Mouse (Mus musculus) neural tube, embryonic 11.5 days (tissue): ENCODE measurements around the gene Rgs17. TPM values are rescaled to one million over a fixed set of nuclear protein-coding genes. Genes with fewer than 3 reads are reported as not detected.
"Not testable (repeated sequence)": the region's sequence is repeated elsewhere in the genome, so short reads cannot be mapped to it uniquely, and the experiment has no call there.

Experiments used
- ATAC-seq: fragments of 200-750 bp; cut with Nextera tagmentation; 2 replicates; pipeline ENCODE4 v1.8.0; 2017; ENCODE audit warnings: moderate number of reproducible peaks, mild to moderate bottlenecking, moderate TSS enrichment, moderate library complexity; ENCODE audit not compliant: insufficient read depth, low FRiP score, low TSS enrichment
- DNase-seq: peaks from one replicate; pipeline ENCODE4 v3.0.0-alpha.2; 2015; ENCODE audit warnings: low spot score
- H3K27ac ChIP-seq: fragments of 300-500 bp; sonication (generic); 2 replicates; pipeline ENCODE4 v1.5.1; 2014; ENCODE audit warnings: low read depth, mild to moderate bottlenecking, low read length
- H3K27me3 ChIP-seq: fragments of 300-500 bp; sonication (generic); 2 replicates; pipeline ENCODE4 v1.6.1; 2014; ENCODE audit warnings: mild to moderate bottlenecking, low read length, mixed read lengths; ENCODE audit not compliant: control insufficient read depth, insufficient read depth
- H3K36me3 ChIP-seq: fragments of 300-500 bp; sonication (generic); 2 replicates; pipeline ENCODE4 v1.6.1; 2014; ENCODE audit warnings: mild to moderate bottlenecking, low read length, moderate library complexity, mixed read lengths; ENCODE audit not compliant: control insufficient read depth, insufficient read depth
- H3K4me1 ChIP-seq: fragments of 300-500 bp; sonication (generic); 2 replicates; pipeline ENCODE4 v1.6.1; 2014; ENCODE audit warnings: low read length, mixed read lengths; ENCODE audit not compliant: control insufficient read depth, insufficient read depth
- H3K4me2 ChIP-seq: fragments of 300-500 bp; sonication (generic); 2 replicates; pipeline ENCODE4 v1.6.1; 2014; ENCODE audit warnings: low read depth, mild to moderate bottlenecking, moderate library complexity
- H3K4me3 ChIP-seq: fragments of 300-500 bp; sonication (generic); 2 replicates; pipeline ENCODE4 v1.5.1; 2014; ENCODE audit warnings: low read depth, low read length
- H3K9ac ChIP-seq: fragments of 300-500 bp; sonication (generic); 2 replicates; pipeline ENCODE4 v1.6.1; 2014; ENCODE audit warnings: mild to moderate bottlenecking, low read length
- H3K9me3 ChIP-seq: fragments of 300-500 bp; sonication (generic); 2 replicates; pipeline ENCODE4 v1.6.1; 2016; ENCODE audit warnings: low read length; ENCODE audit not compliant: control insufficient read depth
- WGBS: fragments of 180-500 bp; shearing (Covaris S2); extraction: QIAGEN DNeasy Blood & Tissue Kit; methylation state at CpG from one replicate; pipeline ENCODE4 v1.1.7; 2014; 5-methylcytosine and 5-hydroxymethylcytosine counted together
- polyA plus RNA-seq: library from polyadenylated mRNA; unstranded; fragments of >200 nt; fragmentation: Nextera tagmentation; extraction: Ambion mirVana; gene quantifications from 2 replicates; pipeline ENCODE4 v1.2.1, GENCODE M21; 2014

The Rgs17 gene
- 2.0 and 3.1 TPM in 2 replicates for polyA plus RNA-seq

- H3K27ac ChIP-seq: no peak within 1 kb of the TSS
- 0% methylated on average over 32 of the region's 35 CpGs for WGBS
These were observed at the start of gene Rgs17 for GRCm38 (mm10) chr10:5922294-5922828. Gene Rgs17 (minus strand): TSS chr10:5922400.

GRCm38 (mm10) chr10:5967655-5968054 is 45.5 kb upstream of the Rgs17 start:
- WGBS: 89% methylated on average over 2 of the region's 2 CpGs
- Histone ChIP-seq H3K4me3 (no peak overlapping the region), H3K4me1 (no peaks in the 10 kb centered on the region), H3K27me3 (no peaks in the 10 kb centered on the region), H3K36me3 (no peaks in the 10 kb centered on the region), H3K9me3 (no peaks in the 10 kb centered on the region), H3K4me2 (no peak overlapping the region), H3K27ac (no peak overlapping the region), H3K9ac (no peak overlapping the region)
- ATAC-seq: no peak
- no peak for DNase-seq

More at GRCm38 (mm10) chr10:5922294-5922828, at the start of gene Rgs17:
- Histone ChIP-seq H3K4me2 (peak within 1 kb of the TSS; percentile 99), H3K4me1 (no peaks in the 10 kb centered on the region), H3K36me3 (no peaks in the 10 kb centered on the region), H3K9me3 (no peaks in the 10 kb centered on the region), H3K4me3 (peak within 1 kb of the TSS; percentile 67), H3K27me3 (no peaks in the 10 kb centered on the region), H3K9ac (peak within 1 kb of the TSS; percentile 75)
- peak; percentile 84 for DNase-seq
- ATAC-seq: peak; percentile 93

DNA sequence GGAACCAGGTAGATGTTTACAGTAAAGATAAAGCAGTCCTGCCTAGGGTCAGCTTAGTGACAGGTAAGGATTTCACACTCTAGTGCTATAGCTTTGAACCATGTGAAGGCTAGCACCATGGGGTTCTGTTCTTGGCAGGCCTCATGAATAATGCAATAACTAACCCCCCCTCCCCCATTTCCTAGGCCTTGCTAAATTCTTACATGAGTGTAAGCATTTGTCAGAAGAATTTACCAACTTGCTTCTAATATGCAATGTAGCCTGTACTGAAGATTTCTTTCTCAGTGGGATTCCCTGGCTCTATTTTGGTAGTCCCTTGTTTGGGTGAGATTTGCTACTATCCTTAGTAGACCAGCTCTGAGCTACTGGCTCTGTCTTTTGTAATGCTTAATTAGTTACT is 31.6 kb upstream of the Rgs17 start:
- H3K4me2 ChIP-seq, DNase-seq, H3K27me3 ChIP-seq, H3K9ac ChIP-seq, H3K36me3 ChIP-seq, H3K9me3 ChIP-seq, H3K4me3 ChIP-seq, ATAC-seq, H3K27ac ChIP-seq, H3K4me1 ChIP-seq: not testable (repeated sequence)

DNA sequence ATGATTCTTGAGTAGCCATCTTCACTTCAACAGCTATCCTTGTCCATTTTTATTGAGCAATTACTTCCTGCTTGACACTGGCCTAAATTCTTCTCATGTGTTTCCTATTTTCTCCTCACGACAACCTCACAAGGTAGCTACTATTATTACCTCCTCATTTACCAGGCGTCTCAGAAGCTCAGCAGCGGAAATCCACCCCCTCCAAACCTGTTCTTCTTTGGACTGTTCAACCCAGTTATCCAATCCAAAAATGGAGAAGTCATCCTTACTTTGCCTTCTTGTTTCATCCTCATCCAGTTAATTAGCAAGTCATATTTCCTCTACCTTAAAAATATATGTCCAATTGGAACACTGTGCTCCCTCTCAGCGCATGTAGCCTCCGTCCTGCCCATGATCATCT is 2.1 kb upstream of the Rgs17 start:
- ATAC-seq (no peak), DNase-seq (no peak)
- H3K4me3 ChIP-seq: no peak overlapping the region
- H3K4me2 ChIP-seq: no peak overlapping the region
- H3K9ac ChIP-seq: no peak overlapping the region
- no peak overlapping the region for H3K27ac ChIP-seq
- H3K9me3 ChIP-seq: no peaks in the 10 kb centered on the region
- H3K4me1 ChIP-seq: no peaks in the 10 kb centered on the region
- H3K27me3 ChIP-seq: no peaks in the 10 kb centered on the region
- 87% methylated on average over 5 of the region's 5 CpGs for WGBS
- no peaks in the 10 kb centered on the region for H3K36me3 ChIP-seq

DNA sequence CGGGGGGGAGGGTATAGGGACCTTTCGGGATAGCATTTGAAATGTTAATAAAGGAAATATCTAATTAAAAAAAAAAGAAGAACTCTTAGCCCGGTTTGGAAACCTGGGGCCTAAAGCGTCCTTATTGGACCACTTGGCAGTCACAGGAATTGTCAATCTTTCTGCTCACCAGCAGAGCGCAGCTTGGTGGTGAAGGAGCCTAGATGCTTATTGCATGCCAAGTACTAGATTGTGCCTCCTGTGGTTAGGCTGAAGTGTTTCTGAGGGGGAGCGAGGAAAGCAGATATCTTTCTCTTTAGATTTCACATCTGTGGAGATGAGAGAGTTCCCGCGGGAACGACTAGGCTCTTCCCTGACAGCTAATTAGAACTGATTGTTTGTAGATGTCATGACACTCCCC is 896 bp upstream of the Rgs17 start:
- no peaks in the 10 kb centered on the region for H3K4me1 ChIP-seq
- H3K4me2 ChIP-seq: no peak overlapping the region
- no peak overlapping the region for H3K9ac ChIP-seq
- H3K36me3 ChIP-seq: no peaks in the 10 kb centered on the region
- H3K27me3 ChIP-seq: no peaks in the 10 kb centered on the region
- WGBS: 9% methylated on average over 9 of the region's 9 CpGs
- H3K9me3 ChIP-seq: no peaks in the 10 kb centered on the region
- ATAC-seq (no peak), DNase-seq (peak; percentile 18)
- no peak overlapping the region for H3K27ac ChIP-seq
- no peak overlapping the region for H3K4me3 ChIP-seq

DNA sequence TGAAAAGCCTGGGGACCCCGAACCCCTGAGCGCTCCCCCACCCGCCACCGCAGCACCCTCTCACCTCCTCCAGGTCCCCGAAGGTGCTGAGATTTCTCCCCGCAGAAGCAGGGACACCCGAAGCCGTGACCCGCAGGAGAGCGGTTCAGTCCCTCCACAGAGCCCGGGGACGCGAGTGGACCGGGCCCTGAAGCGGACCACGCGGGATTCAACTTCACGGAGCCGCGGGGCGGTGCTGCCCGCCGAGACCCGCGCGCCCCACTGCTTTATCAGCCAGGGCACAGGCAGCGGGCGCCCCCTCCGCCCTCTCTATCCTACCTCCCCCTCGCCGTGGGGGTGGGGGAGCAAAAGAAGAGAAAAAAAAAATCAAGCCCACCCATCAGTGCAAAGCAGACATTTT is 429 bp downstream of the Rgs17 start:
- H3K27ac ChIP-seq: no peak overlapping the region

DNA sequence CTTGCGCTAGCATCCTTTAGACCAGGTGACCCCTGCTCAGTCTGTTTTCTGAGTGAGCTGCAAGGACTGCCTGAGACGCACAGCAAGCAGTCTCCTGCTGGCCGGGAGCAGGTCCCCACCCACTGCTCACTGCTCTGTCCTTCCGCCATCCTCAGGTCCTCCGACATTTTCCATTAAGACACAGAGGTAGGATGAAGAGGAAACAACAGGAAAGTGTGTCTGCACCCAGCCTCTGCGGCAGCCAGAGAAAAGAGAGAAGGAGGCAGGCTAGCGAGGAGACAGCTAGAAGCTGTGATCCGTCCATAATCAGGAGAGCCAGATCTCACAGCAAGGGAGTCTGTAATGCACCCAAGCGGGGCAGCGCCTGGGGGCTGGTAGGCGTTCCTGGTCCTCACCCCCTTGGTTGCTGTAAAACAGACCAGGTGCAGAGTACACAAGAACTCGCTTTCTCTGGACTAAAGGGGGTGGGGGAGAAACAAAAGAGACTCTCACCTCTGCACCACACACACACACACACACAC is 1.1 kb downstream of the Rgs17 start:
- peak overlapping the region; percentile 99 for H3K4me2 ChIP-seq

More for the DNA sequence above, 429 bp downstream of the Rgs17 start:
- H3K4me1 ChIP-seq: no peaks in the 10 kb centered on the region
- no peak for DNase-seq
- H3K9me3 ChIP-seq: no peaks in the 10 kb centered on the region
- peak overlapping the region; percentile 99 for H3K4me2 ChIP-seq
- no peaks in the 10 kb centered on the region for H3K27me3 ChIP-seq
- peak; percentile 54; the same call in 1 of the 2 replicates for ATAC-seq
- 1% methylated on average over 16 of the region's 31 CpGs for WGBS
- peak overlapping the region; percentile 67 for H3K4me3 ChIP-seq
- no peaks in the 10 kb centered on the region for H3K36me3 ChIP-seq
- H3K9ac ChIP-seq: peak overlapping the region; percentile 75

GRCm38 (mm10) chr10:5904399-5904798 is 17.8 kb downstream of the Rgs17 start:
- WGBS: 98% methylated on average over 2 of the region's 2 CpGs
- ATAC-seq: no peak
- DNase-seq: no peak
- H3K27me3 ChIP-seq: no peaks in the 10 kb centered on the region
- no peak overlapping the region for H3K4me3 ChIP-seq
- no peak overlapping the region for H3K27ac ChIP-seq
- no peak overlapping the region for H3K9ac ChIP-seq
- H3K9me3 ChIP-seq: no peaks in the 10 kb centered on the region
- no peak overlapping the region for H3K4me2 ChIP-seq
- H3K4me1 ChIP-seq: no peaks in the 10 kb centered on the region
- no peaks in the 10 kb centered on the region for H3K36me3 ChIP-seq

More for the DNA sequence above, 1.1 kb downstream of the Rgs17 start:
- Histone ChIP-seq H3K36me3 (no peaks in the 10 kb centered on the region), H3K27me3 (no peaks in the 10 kb centered on the region), H3K9me3 (no peaks in the 10 kb centered on the region), H3K27ac (no peak overlapping the region), H3K4me3 (peak overlapping the region; percentile 67), H3K4me1 (no peaks in the 10 kb centered on the region), H3K9ac (peak overlapping the region; percentile 75; the same call in 1 of the 2 replicates)
- ATAC-seq: 0 out of 2 replicates have a peak, but pooled peaks have one; percentile 23
- DNase-seq: peak; percentile 40
- 5% methylated on average over 11 of the region's 12 CpGs for WGBS

DNA sequence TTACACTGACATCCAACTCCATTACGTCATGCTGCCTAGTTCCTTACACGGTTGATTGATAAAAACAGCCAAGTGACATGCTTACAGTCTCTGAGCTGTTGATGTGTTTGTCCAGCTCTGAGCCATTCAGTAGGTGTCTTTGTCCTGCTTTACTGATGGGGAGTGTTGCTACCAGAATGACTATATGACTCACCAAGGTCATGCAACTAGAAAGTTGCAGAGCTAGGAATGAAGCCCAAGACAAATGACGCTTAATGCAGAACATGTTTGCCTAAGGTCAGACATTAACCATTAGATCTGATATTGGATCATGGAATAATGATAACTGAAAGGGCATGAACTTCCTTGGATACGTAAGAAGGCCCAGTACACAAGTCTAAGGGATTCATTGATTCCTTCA is 20.4 kb downstream of the Rgs17 start:
- no peaks in the 10 kb centered on the region for H3K36me3 ChIP-seq
- WGBS: 84% methylated on average over 4 of the region's 4 CpGs
- H3K27ac ChIP-seq: no peak overlapping the region
- no peak for ATAC-seq
- H3K9ac ChIP-seq: no peak overlapping the region
- no peaks in the 10 kb centered on the region for H3K9me3 ChIP-seq
- H3K4me1 ChIP-seq: no peaks in the 10 kb centered on the region
- H3K27me3 ChIP-seq: no peaks in the 10 kb centered on the region
- DNase-seq: no peak
- H3K4me3 ChIP-seq: no peak overlapping the region
- H3K4me2 ChIP-seq: no peak overlapping the region
